ENCODE assay signal across 22 mouse cellular contexts in genomic region chr1:59037723-59038122, GRCm38 (mm10). TPM values are rescaled to one million over a fixed set of nuclear protein-coding genes. Genes with fewer than 3 reads are reported as not detected.
DNase-seq lines count a peak whose midpoint lies in the region; ATAC-seq lines count a peak whose summit lies in the region.
"Had no signal": no experiment of that assay in that cellular context is flagged by ENCODE, and none has a peak within 500 bp of the region (broad histone marks: within the 10 kb centered on the region; RNA-seq: fewer than 3 reads in every experiment).

No protein-coding gene starts in this region.

- peak; percentile 3 to 12 for DNase-seq in left cerebral cortex, postnatal 14 days (ENCODE audit: low spot score in 2 of 2)
- DNase-seq in left cerebral cortex, adult 9 months (ENCODE audit: low spot score in 2 of 2), result no peak
- peak; percentile 22 to 32 for DNase-seq in right cerebral cortex, postnatal 10 days (ENCODE audit: low spot score in 2 of 2)
- DNase-seq in right cerebral cortex, postnatal 4 days, result no peak
- DNase-seq in lung, postnatal 4 days, result no peak
- DNase-seq: adrenal gland, adult 2 months; adrenal gland, postnatal 25 days; cerebellum, adult 11 months; cerebellum, adult 8-10 months; cerebellum, postnatal 14 days; embryo, embryonic 11 days; gastrocnemius, postnatal 14 days; heart, adult 2 months; heart, postnatal 14 days had no signal

- ATAC-seq in neural tube, embryonic 14.5 days (ENCODE audit: low read depth), result peak; percentile 79

- no peak overlapping the region for H3K4me3 ChIP-seq in neural tube, embryonic 14.5 days (ENCODE audit: low read depth, low read length)
- H3K4me3 ChIP-seq: embryonic facial prominence, embryonic 12.5 days; heart, adult 2 months; heart, embryonic 15.5 days had no signal

- WGBS in neural tube, embryonic 14.5 days, result 34% methylated on average over 5 of the region's 5 CpGs

- H3K36me3 ChIP-seq in neural tube, embryonic 14.5 days (ENCODE audit: control insufficient read depth, insufficient read depth, low read length), result no peaks in the 10 kb centered on the region
- H3K36me3 ChIP-seq: embryonic facial prominence, embryonic 12.5 days; heart, embryonic 15.5 days had no signal

- intact Hi-C loops in left cerebral cortex, postnatal 14 days (cut with DNase I), result no loop called here

- no peak overlapping the region for H3K27ac ChIP-seq in neural tube, embryonic 14.5 days (ENCODE audit: low read depth, low read length)
- H3K27ac ChIP-seq: embryonic facial prominence, embryonic 12.5 days; heart, adult 2 months; heart, embryonic 15.5 days; hindbrain, embryonic 14.5 days had no signal

- no peaks in the 10 kb centered on the region for H3K27me3 ChIP-seq in neural tube, embryonic 14.5 days (ENCODE audit: control insufficient read depth, insufficient read depth, low read length)
- H3K27me3 ChIP-seq: embryonic facial prominence, embryonic 12.5 days; heart, embryonic 15.5 days had no signal

- H3K4me2 ChIP-seq in neural tube, embryonic 14.5 days (ENCODE audit: low read depth, low read length), result no peak overlapping the region
- H3K4me2 ChIP-seq: embryonic facial prominence, embryonic 12.5 days; heart, embryonic 11.5 days; heart, embryonic 15.5 days; hindbrain, embryonic 14.5 days had no signal

- H3K9ac ChIP-seq in neural tube, embryonic 14.5 days (replicated peaks; ENCODE audit: low read depth, low read length), result no peak overlapping the region
- H3K9ac ChIP-seq: embryonic facial prominence, embryonic 12.5 days; heart, embryonic 15.5 days; hindbrain, embryonic 14.5 days had no signal

- no peaks in the 10 kb centered on the region for H3K9me3 ChIP-seq in neural tube, embryonic 14.5 days (ENCODE audit: control insufficient read depth, low read length)
- H3K9me3 ChIP-seq: embryonic facial prominence, embryonic 12.5 days; heart, embryonic 15.5 days had no signal

- H3K4me1 ChIP-seq in neural tube, embryonic 14.5 days (ENCODE audit: control insufficient read depth, insufficient read depth, low read length), result no peaks in the 10 kb centered on the region
- H3K4me1 ChIP-seq: embryonic facial prominence, embryonic 12.5 days; heart, embryonic 15.5 days had no signal

RNA-seq across cellular contexts. Expression of gene C2cd6, which starts 57.0 kb away (rescaled TPM):
- total RNA-seq in left cerebral cortex, postnatal 14 days (2021), result not detected
- 0.09 TPM in 1 of 2 replicates, not detected in the other for polyA plus RNA-seq in neural tube, embryonic 14.5 days (2014; fragmentation: Nextera tagmentation; extraction: Ambion mirVana)
- total RNA-seq: adrenal gland, adult 2 months; adrenal gland, postnatal 25 days; common myeloid progenitor, adult 5-6 weeks; gastrocnemius, postnatal 14 days; heart, adult 2 months; heart, postnatal 14 days; hematopoietic stem cell, adult 5-6 weeks had no signal
- polyA plus RNA-seq: adrenal gland, adult 2 months; embryonic facial prominence, embryonic 12.5 days; forebrain, embryonic 11.5 days; heart, adult 2 months; heart, embryonic 11.5 days; heart, embryonic 15.5 days had no signal

Comparison
In these comparisons a context has a peak if more than half of its experiments do, and no peak if none do; other contexts are left out.
1. DNase-seq: peak in left cerebral cortex, postnatal 14 days (2 of 2) and right cerebral cortex, postnatal 10 days (2 of 2); none in left cerebral cortex, adult 9 months (0 of 2), right cerebral cortex, postnatal 4 days (single experiment) and lung, postnatal 4 days (0 of 2).